In genomic region chr2:62210109-62210508, GRCm38 (mm10) we compare ENCODE assay signal across 29 mouse cellular contexts.
"Had no signal": no experiment of that assay in that cellular context is flagged by ENCODE, and none has a peak within 500 bp of the region (broad histone marks: within the 10 kb centered on the region; RNA-seq: fewer than 3 reads in every experiment).

No protein-coding gene starts in this region.

- H3K27me3 ChIP-seq: limb, embryonic 12.5 days; limb, embryonic 13.5 days; limb, embryonic 15.5 days; liver, embryonic 12.5 days; liver, embryonic 13.5 days; liver, embryonic 15.5 days; megakaryocyte, embryonic 14.5 days; midbrain, embryonic 12.5 days; midbrain, embryonic 13.5 days; midbrain, embryonic 15.5 days; neural tube, embryonic 12.5 days; neural tube, embryonic 13.5 days had no signal

- H3K9me3 ChIP-seq: limb, embryonic 10.5 days; limb, embryonic 12.5 days; limb, embryonic 13.5 days; limb, embryonic 15.5 days; liver, embryonic 12.5 days; liver, embryonic 13.5 days; liver, embryonic 15.5 days; megakaryocyte, embryonic 14.5 days; midbrain, embryonic 10.5 days; midbrain, embryonic 12.5 days; midbrain, embryonic 13.5 days; midbrain, embryonic 15.5 days; neural tube, embryonic 12.5 days; neural tube, embryonic 13.5 days had no signal

- H3K4me2 ChIP-seq: limb, embryonic 12.5 days; limb, embryonic 13.5 days; limb, embryonic 15.5 days; liver, embryonic 11.5 days; liver, embryonic 12.5 days; liver, embryonic 13.5 days; liver, embryonic 15.5 days; midbrain, embryonic 11.5 days; midbrain, embryonic 12.5 days; midbrain, embryonic 13.5 days; midbrain, embryonic 15.5 days; neural tube, embryonic 12.5 days; neural tube, embryonic 13.5 days had no signal

- H3K9ac ChIP-seq: limb, embryonic 12.5 days; limb, embryonic 13.5 days; limb, embryonic 15.5 days; liver, embryonic 12.5 days; liver, embryonic 13.5 days; liver, embryonic 14.5 days; liver, embryonic 15.5 days; liver, postnatal 0 days; midbrain, embryonic 12.5 days; midbrain, embryonic 13.5 days; midbrain, embryonic 15.5 days; neural tube, embryonic 12.5 days; neural tube, embryonic 13.5 days had no signal

- H3K27ac ChIP-seq: left cerebral cortex, adult 2 months; limb, embryonic 10.5 days; limb, embryonic 12.5 days; limb, embryonic 13.5 days; limb, embryonic 15.5 days; liver, embryonic 12.5 days; liver, embryonic 13.5 days; liver, embryonic 14.5 days; liver, embryonic 15.5 days; macrophage; midbrain, embryonic 10.5 days; midbrain, embryonic 12.5 days; midbrain, embryonic 13.5 days; midbrain, embryonic 15.5 days; neural tube, embryonic 12.5 days; neural tube, embryonic 13.5 days had no signal

- H3K36me3 ChIP-seq: limb, embryonic 10.5 days; limb, embryonic 12.5 days; limb, embryonic 13.5 days; limb, embryonic 15.5 days; liver, embryonic 12.5 days; liver, embryonic 13.5 days; liver, embryonic 15.5 days; midbrain, embryonic 10.5 days; midbrain, embryonic 12.5 days; midbrain, embryonic 13.5 days; midbrain, embryonic 15.5 days; neural tube, embryonic 12.5 days; neural tube, embryonic 13.5 days had no signal

- DNase-seq: layer of hippocampus, postnatal 36 days; left cerebral cortex, postnatal 4 days; liver; liver, embryonic 13.5 days; liver, postnatal 0 days; lung, adult 18-20 months; lung, adult 2 months; lung, postnatal 4 days; midbrain, embryonic 14.5 days had no signal

- ATAC-seq: liver, embryonic 12.5 days; liver, postnatal 0 days; midbrain, embryonic 13.5 days; midbrain, embryonic 15.5 days; midbrain, embryonic 16.5 days had no signal

- H3K4me1 ChIP-seq: limb, embryonic 10.5 days; limb, embryonic 12.5 days; limb, embryonic 13.5 days; limb, embryonic 15.5 days; liver, embryonic 12.5 days; liver, embryonic 13.5 days; liver, embryonic 15.5 days; megakaryocyte, embryonic 14.5 days; midbrain, embryonic 10.5 days; midbrain, embryonic 12.5 days; midbrain, embryonic 13.5 days; midbrain, embryonic 15.5 days; neural tube, embryonic 12.5 days; neural tube, embryonic 13.5 days had no signal

- H3K4me3 ChIP-seq: left cerebral cortex, adult 2 months; limb, embryonic 10.5 days; limb, embryonic 12.5 days; limb, embryonic 13.5 days; limb, embryonic 15.5 days; liver, embryonic 12.5 days; liver, embryonic 13.5 days; liver, embryonic 15.5 days; megakaryocyte, embryonic 14.5 days; midbrain, embryonic 10.5 days; midbrain, embryonic 12.5 days; midbrain, embryonic 13.5 days; midbrain, embryonic 15.5 days; myocyte; neural tube, embryonic 12.5 days; neural tube, embryonic 13.5 days had no signal
